Mouse (Mus musculus) megakaryocyte progenitor cell, adult 5-6 weeks (primary cell): ENCODE data around the gene Ankrd40. TPM values are rescaled to one million over a fixed set of nuclear protein-coding genes. Genes with fewer than 3 reads are reported as not detected.

Source experiments
- total RNA-seq, 2 experiments: library from RNA; stranded (forward) in 1 of 2; stranded (reverse) in 1 of 2; fragments of 157-497, 149-512 nt in 1 of 2; fragments of 200-1000 nt in 1 of 2; gene quantifications; 2 replicates each; pipeline versions ENCODE4 v1.2.3 to v1.2.4; 2015 to 2017

Gene Ankrd40
- total RNA-seq, 2 experiments from 2014 or later, result 21.7 to 59.6 TPM

Other genes with a start within 250 kb of the Ankrd40 start
- 8.3 and 9.4 TPM in 2 replicates for gene Tob1, start 116.5 kb upstream of the Ankrd40 start, total RNA-seq (2015)
- gene Tob1, start 116.5 kb upstream of the Ankrd40 start, total RNA-seq (2017), result 3.5 and 5.2 TPM in 2 replicates
- 0.52 TPM in 1 of 2 replicates, not detected in the other for gene Wfikkn2, start 82.0 kb upstream of the Ankrd40 start, total RNA-seq (2015)
- 0.21 and 0.27 TPM in 2 replicates for gene Wfikkn2, start 82.0 kb upstream of the Ankrd40 start, total RNA-seq (2017)
- gene Gm21885, start 46.1 kb upstream of the Ankrd40 start, total RNA-seq (2015), result not detected in 2 replicates
- not detected in 2 replicates for gene Gm21885, start 46.1 kb upstream of the Ankrd40 start, total RNA-seq (2017)
- gene Luc7l3, start 6.0 kb upstream of the Ankrd40 start, total RNA-seq (2015), result 160 and 188 TPM in 2 replicates
- 289 and 470 TPM in 2 replicates for gene Luc7l3, start 6.0 kb upstream of the Ankrd40 start, total RNA-seq (2017)
- gene Abcc3, start 65.0 kb downstream of the Ankrd40 start, total RNA-seq (2015), result 0.07 and 0.56 TPM in 2 replicates
- gene Abcc3, start 65.0 kb downstream of the Ankrd40 start, total RNA-seq (2017), result 0.17 TPM in 1 of 2 replicates, not detected in the other
- not detected in 2 replicates for gene Cacna1g, start 146.2 kb downstream of the Ankrd40 start, total RNA-seq (2015)
- gene Cacna1g, start 146.2 kb downstream of the Ankrd40 start, total RNA-seq (2017), result not detected in 2 replicates
- not detected in 2 replicates for gene Spata20, start 158.2 kb downstream of the Ankrd40 start, total RNA-seq (2015)
- gene Spata20, start 158.2 kb downstream of the Ankrd40 start, total RNA-seq (2017), result not detected in 2 replicates
- not detected in 2 replicates for gene Epn3, start 172.0 kb downstream of the Ankrd40 start, total RNA-seq (2015)
- gene Epn3, start 172.0 kb downstream of the Ankrd40 start, total RNA-seq (2017), result 0.03 TPM in 1 of 2 replicates, not detected in the other
- gene Mycbpap, start 193.7 kb downstream of the Ankrd40 start, total RNA-seq (2015), result not detected in 2 replicates
- gene Mycbpap, start 193.7 kb downstream of the Ankrd40 start, total RNA-seq (2017), result 0.20 and 2.5 TPM in 2 replicates
- 4.4 and 5.0 TPM in 2 replicates for gene Rsad1, start 221.3 kb downstream of the Ankrd40 start, total RNA-seq (2015)
- 5.0 and 6.2 TPM in 2 replicates for gene Rsad1, start 221.3 kb downstream of the Ankrd40 start, total RNA-seq (2017)
- gene Chad, start 237.0 kb downstream of the Ankrd40 start, total RNA-seq (2015), result not detected in 2 replicates
- not detected in 2 replicates for gene Chad, start 237.0 kb downstream of the Ankrd40 start, total RNA-seq (2017)